ENCODE assay signal across 8 mouse cellular contexts in genomic region chr11:30198091-30198675, GRCm38 (mm10).
A peak's percentile ranks its signal among the peaks of the same experiment; 100 is the strongest.
DNase-seq lines count a peak whose midpoint lies in the region; ATAC-seq lines count a peak whose summit lies in the region.

No protein-coding gene starts in this region.

- H3K27ac ChIP-seq in lung, embryonic 15.5 days = peak overlapping the region; percentile 77

- peak overlapping the region; percentile 72 for H3K4me2 ChIP-seq in lung, embryonic 15.5 days

- H3K9ac ChIP-seq in lung, embryonic 15.5 days = peak overlapping the region; percentile 30

- peak; percentile 19 to 26 for DNase-seq in left cerebral cortex, adult 18-20 months (ENCODE audit: low spot score in 2 of 2)
- DNase-seq in left cerebral cortex, adult 11 months (ENCODE audit: low spot score) = no peak
- DNase-seq in embryo, embryonic 10 days (ENCODE audit: low spot score) = peak; percentile 93
- DNase-seq in heart, adult 8-10 months (ENCODE audit: low spot score) = peak; percentile 54
- peak; percentile 84 for DNase-seq in kidney, adult 18-20 months
- DNase-seq in thymus, postnatal 0 days (ENCODE audit: low spot score) = peak; percentile 92

- peak; percentile 87 for ATAC-seq in lung, embryonic 15.5 days (ENCODE audit: borderline replicate concordance, extremely low read depth, low FRiP score, low TSS enrichment)
- ATAC-seq in neutrophil, adult 5-6 weeks (ENCODE audit: extremely low read depth, insufficient number of reproducible peaks, low FRiP score, poor library complexity, severe bottlenecking) = peak; percentile 81

- peak overlapping the region; percentile 42 for H3K4me3 ChIP-seq in lung, embryonic 15.5 days

- peaks cover 11% of the 10 kb centered on the region for H3K36me3 ChIP-seq in lung, embryonic 15.5 days

- no peaks in the 10 kb centered on the region for H3K9me3 ChIP-seq in lung, embryonic 15.5 days

- no peaks in the 10 kb centered on the region for H3K27me3 ChIP-seq in lung, embryonic 15.5 days

- WGBS in lung, embryonic 15.5 days = under 1% methylated on average over 34 of the region's 34 CpGs

- H3K4me1 ChIP-seq in lung, embryonic 15.5 days = peaks cover 37% of the 10 kb centered on the region
